Mouse (Mus musculus): ENCODE data around the gene Gan. TPM values are rescaled to one million over a fixed set of nuclear protein-coding genes. Genes with fewer than 3 reads are reported as not detected.

Gan gene
- polyA plus RNA-seq, 1 experiment from 2014 or later: 2.6 TPM

GRCm38 (mm10) chr8:117157769-117158091 lies 205 bp upstream of the Gan start:
- ChIA-PET POLR2A (no interaction called here), CTCF (no interaction called here)
- no peaks in the 10 kb centered on the region for H3K27me3 ChIP-seq
- peak; percentile 71 for DNase-seq (ENCODE audit: low read depth, low spot score)
- in situ Hi-C loops (cut with MboI; ENCODE audit: low pct_unique_long_range_greater_than_20kb): no loop called here
- no peak for TF ChIP-seq CTCF (IDR thresholded peaks at IDR 0.05)
- peak; percentile 95 for ATAC-seq

DNA sequence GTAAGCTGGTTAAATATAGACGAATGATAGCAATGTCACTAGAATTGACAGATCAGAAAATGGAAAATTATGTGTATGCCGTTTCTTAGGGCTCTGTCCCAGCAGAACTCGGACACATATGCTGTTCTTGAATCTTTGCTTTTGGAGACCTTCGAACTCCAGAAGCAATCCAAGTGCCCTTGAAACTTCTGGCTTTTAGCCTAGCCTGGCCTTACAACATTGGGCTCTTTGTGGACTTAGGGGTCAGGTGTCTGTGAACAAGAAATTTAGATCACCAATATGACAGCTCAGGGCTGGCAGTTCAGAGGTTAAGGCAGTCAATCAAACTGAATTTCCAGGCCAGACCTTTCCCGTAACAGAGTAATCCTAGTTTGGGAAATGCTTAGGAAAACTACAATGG lies 1.1 kb downstream of the Gan start:
- no peaks in the 10 kb centered on the region for H3K27me3 ChIP-seq
- ChIA-PET POLR2A (no interaction called here), CTCF (interaction anchor here (1.7 kb wide), 1 partner anchor 49 kb away, joined by 3 read pairs; no protein-coding TSS in a partner anchor)
- ATAC-seq (no peak), DNase-seq (ENCODE audit: low read depth, low spot score) (no peak)
- no peak for TF ChIP-seq CTCF (IDR thresholded peaks at IDR 0.05)
- in situ Hi-C loops (cut with MboI; ENCODE audit: low pct_unique_long_range_greater_than_20kb): no loop called here

DNA sequence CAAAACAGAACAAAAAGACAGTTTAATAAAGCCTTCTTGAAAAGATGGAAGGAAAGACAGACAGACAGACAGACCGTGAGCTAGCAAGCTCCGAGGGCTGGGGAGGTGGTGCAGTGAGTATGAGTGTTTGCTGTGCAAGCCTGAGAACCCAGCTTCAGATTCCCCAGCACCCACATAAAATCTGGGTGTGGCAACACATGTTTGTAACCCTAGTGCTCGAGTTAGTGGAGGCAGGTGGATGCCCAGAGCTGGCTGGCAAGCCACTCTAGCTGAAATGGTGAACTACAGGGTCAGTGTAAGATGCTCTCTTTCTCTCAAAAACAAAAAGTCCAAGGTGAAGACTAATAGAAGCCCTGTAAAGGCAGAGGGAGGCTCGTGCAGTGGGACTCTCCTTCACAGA lies 7.0 kb downstream of the Gan start:
- DNase-seq (ENCODE audit: low read depth, low spot score) (no peak), ATAC-seq (no peak)
- in situ Hi-C loops (cut with MboI; ENCODE audit: low pct_unique_long_range_greater_than_20kb): no loop called here
- H3K27me3 ChIP-seq: no peaks in the 10 kb centered on the region
- no peak for TF ChIP-seq CTCF (IDR thresholded peaks at IDR 0.05)
- ChIA-PET POLR2A (no interaction called here), CTCF (no interaction called here)

DNA sequence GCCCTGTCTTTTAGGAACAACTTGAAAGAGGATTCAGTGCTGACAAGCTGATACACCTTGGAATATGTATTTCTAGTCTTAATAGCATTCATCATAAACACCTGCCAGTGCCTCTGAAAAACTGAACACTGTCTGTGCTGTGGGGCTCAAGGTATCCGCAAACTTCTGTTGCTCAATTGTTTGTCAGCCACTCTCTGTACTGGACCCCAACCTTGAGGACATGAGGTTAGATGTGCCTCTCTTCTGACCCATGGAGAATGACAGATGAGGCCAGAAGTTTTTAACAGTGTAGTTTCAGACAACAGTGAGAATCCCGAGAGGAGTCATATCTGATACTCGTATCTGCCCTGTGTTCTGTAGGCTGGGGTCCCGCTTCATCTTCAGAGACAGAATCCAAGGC lies 7.6 kb downstream of the Gan start:
- in situ Hi-C loops (cut with MboI; ENCODE audit: low pct_unique_long_range_greater_than_20kb): no loop called here
- H3K27me3 ChIP-seq: no peaks in the 10 kb centered on the region
- ATAC-seq (no peak), DNase-seq (ENCODE audit: low read depth, low spot score) (no peak)
- POLR2A ChIA-PET: no interaction called here
- no peak for TF ChIP-seq CTCF (IDR thresholded peaks at IDR 0.05)
- CTCF ChIA-PET: no interaction called here

DNA sequence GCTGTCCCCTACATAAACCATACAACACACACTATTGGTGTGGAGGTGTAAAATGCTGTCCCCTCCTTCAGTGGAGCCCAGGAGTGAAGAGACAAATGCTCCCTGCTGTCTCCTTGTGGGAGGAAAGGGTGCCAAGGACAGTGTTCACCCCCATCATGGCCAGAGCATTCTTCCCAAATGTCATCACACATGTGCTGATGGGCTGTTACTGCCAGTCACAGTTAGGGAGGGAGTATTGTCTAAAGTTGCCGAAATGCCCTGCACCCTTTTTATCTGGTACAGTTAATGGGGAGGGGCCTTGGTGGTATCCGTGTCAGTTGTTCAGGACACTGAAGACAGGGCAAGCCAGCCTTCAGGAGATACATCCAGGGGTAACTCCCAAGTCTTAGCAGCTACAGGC lies 8.6 kb downstream of the Gan start:
- in situ Hi-C loops (cut with MboI; ENCODE audit: low pct_unique_long_range_greater_than_20kb): no loop called here
- ATAC-seq: no peak
- H3K27me3 ChIP-seq: no peaks in the 10 kb centered on the region
- DNase-seq (ENCODE audit: low read depth, low spot score): no peak
- TF ChIP-seq CTCF (IDR thresholded peaks at IDR 0.05): no peak
- POLR2A ChIA-PET: no interaction called here
- CTCF ChIA-PET: no interaction called here

DNA sequence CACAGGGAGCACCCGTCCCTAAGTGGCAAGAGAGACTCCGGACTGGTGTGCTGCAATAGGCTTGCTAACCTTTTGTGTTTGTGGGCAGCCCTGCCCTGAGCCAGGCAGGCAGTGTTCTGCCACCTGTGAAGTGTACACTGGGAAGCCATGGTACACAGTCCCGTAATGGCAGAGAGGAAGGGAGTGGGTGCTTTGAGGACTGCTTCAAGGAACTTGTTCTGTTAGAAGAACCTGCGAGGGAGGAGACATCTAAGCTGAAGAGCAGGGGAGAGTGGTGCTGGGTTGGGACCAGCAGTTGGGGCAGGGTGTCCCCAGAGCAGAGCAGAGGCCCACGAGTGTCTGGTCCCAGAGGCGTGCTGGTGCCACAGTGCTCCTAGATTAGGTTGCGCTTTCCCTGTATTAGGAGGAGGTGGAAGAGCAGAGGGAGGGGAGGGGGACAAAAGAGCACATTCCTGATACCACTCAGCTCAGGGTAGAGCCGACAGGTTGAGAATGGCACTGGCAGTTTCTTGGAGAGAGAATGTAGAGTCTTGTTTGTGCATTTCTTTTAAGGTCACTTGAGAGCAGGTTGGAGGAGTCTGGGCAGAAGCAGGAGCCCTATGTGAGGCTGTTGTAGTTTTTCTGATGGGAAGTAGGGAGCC lies 9.4 kb downstream of the Gan start:
- in situ Hi-C loops (cut with MboI; ENCODE audit: low pct_unique_long_range_greater_than_20kb): no loop called here
- ChIA-PET CTCF (no interaction called here), POLR2A (no interaction called here)
- ATAC-seq: no peak
- DNase-seq (ENCODE audit: low read depth, low spot score): no peak
- no peaks in the 10 kb centered on the region for H3K27me3 ChIP-seq
- no peak for TF ChIP-seq CTCF (IDR thresholded peaks at IDR 0.05)

- in situ Hi-C loops (cut with MboI; ENCODE audit: low pct_unique_long_range_greater_than_20kb): no loop called here
- POLR2A ChIA-PET: no interaction called here
- DNase-seq (ENCODE audit: low read depth, low spot score) (no peak), ATAC-seq (no peak)
- H3K27me3 ChIP-seq: no peaks in the 10 kb centered on the region
- CTCF ChIA-PET: no interaction called here
- TF ChIP-seq CTCF (IDR thresholded peaks at IDR 0.05): no peak
These were observed 10.4 kb downstream of the Gan start for GRCm38 (mm10) chr8:117168378-117168777.

DNA sequence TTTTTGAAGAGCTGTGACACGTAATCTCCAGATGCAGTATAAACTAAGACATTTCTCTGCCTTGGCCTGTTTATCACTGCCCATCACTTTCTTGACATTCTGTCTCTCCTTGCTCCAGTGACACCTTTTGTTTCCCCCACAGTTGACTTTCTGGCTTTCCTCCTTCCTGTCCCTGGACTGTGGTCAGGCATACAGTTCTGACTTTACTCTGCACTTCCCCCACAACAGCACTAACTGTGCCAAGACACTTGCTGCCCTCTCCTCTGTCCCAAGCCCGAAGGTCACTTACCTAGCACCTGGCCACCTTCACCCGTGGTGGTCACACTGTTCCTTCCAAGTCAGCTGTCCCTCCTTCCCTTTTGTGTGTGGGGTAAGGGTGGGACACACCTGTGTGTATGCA lies 13.9 kb downstream of the Gan start:
- no peak for DNase-seq (ENCODE audit: low read depth, low spot score)
- ChIA-PET CTCF (no interaction called here), POLR2A (no interaction called here)
- in situ Hi-C loops (cut with MboI; ENCODE audit: low pct_unique_long_range_greater_than_20kb): no loop called here
- TF ChIP-seq CTCF (IDR thresholded peaks at IDR 0.05): no peak
- no peak for ATAC-seq
- no peaks in the 10 kb centered on the region for H3K27me3 ChIP-seq

DNA sequence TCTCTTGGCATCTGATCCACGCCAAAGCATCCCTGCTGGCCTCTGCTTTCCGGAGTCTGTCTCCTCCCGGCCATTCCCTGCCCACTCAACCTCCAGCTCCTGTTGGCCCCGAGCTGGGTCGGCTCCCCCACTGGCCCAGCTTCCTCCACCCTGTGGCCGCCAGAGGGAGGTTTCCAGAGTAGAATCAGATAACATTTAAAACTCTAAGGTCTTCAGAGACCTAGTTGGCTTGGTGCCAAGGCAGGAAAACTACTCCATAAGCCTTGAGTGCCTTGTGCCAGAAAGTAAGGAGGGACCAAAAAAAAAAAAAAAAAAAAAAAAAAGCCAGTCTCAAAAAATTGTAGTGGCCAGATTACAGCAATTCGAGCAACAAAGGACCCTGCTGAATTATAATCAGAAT lies 15.0 kb downstream of the Gan start:
- TF ChIP-seq CTCF (IDR thresholded peaks at IDR 0.05): no peak
- H3K27me3 ChIP-seq: no peaks in the 10 kb centered on the region
- ChIA-PET POLR2A (no interaction called here), CTCF (interaction anchor here (1.3 to 1.7 kb wide), 2 partner anchors 65 to 290 kb away, joined by 3 to 4 read pairs; no protein-coding TSS in a partner anchor)
- ATAC-seq: no peak
- no peak for DNase-seq (ENCODE audit: low read depth, low spot score)
- in situ Hi-C loops (cut with MboI; ENCODE audit: low pct_unique_long_range_greater_than_20kb): no loop called here

- POLR2A ChIA-PET: no interaction called here
- in situ Hi-C loops (cut with MboI; ENCODE audit: low pct_unique_long_range_greater_than_20kb): no loop called here
- ATAC-seq: no peak
- no peak for DNase-seq (ENCODE audit: low read depth, low spot score)
- no peak for TF ChIP-seq CTCF (IDR thresholded peaks at IDR 0.05)
- CTCF ChIA-PET: interaction anchor here (1.3 to 1.7 kb wide), 2 partner anchors 66 to 289 kb away, joined by 3 to 4 read pairs; no protein-coding TSS in a partner anchor
- no peaks in the 10 kb centered on the region for H3K27me3 ChIP-seq
These were observed 15.8 kb downstream of the Gan start for GRCm38 (mm10) chr8:117173690-117174089.

DNA sequence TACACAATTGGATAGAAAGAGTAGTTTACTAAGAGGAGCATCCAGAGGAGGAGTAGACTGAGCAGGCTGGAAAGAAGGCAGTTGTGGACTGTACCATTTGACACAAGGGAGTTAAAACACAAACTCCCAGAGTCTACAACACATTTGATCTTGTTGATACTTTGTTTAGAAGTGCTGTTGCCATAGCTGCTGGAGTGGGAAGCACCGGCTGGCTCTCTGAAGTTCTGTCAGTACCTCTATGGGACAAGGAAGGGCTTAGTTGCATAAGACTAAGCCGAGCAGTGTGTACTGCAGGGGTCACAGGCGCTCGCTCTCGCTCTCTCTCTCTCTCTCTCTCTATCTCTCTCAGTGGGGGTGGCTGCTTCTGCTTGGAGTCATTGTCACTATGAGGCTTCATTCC lies 16.6 kb downstream of the Gan start:
- ATAC-seq (no peak), DNase-seq (ENCODE audit: low read depth, low spot score) (no peak)
- in situ Hi-C loops (cut with MboI; ENCODE audit: low pct_unique_long_range_greater_than_20kb): no loop called here
- CTCF ChIA-PET: no interaction called here
- POLR2A ChIA-PET: no interaction called here
- no peak for TF ChIP-seq CTCF (IDR thresholded peaks at IDR 0.05)
- no peaks in the 10 kb centered on the region for H3K27me3 ChIP-seq

GRCm38 (mm10) chr8:117176308-117176707 lies 18.4 kb downstream of the Gan start:
- no peak for TF ChIP-seq CTCF (IDR thresholded peaks at IDR 0.05)
- CTCF ChIA-PET: no interaction called here
- in situ Hi-C loops (cut with MboI; ENCODE audit: low pct_unique_long_range_greater_than_20kb): no loop called here
- no peak for DNase-seq (ENCODE audit: low read depth, low spot score)
- H3K27me3 ChIP-seq: no peaks in the 10 kb centered on the region
- no peak for ATAC-seq
- POLR2A ChIA-PET: no interaction called here

Data from Patski (cell line).